Mouse (Mus musculus) midbrain, embryonic 16.5 days (tissue): ENCODE results near the gene Kcnk3. TPM values are rescaled to one million over a fixed set of nuclear protein-coding genes. Genes with fewer than 3 reads are reported as not detected.

Experiments
- microRNA-seq: library from miRNA; unstranded; fragments of <30 nt; microRNA quantifications from one replicate; pipeline ENCODE4, GENCODE M21; 2017
- polyA plus RNA-seq: library from polyadenylated mRNA; unstranded; fragments of >200 nt; fragmentation: Nextera tagmentation; extraction: Ambion mirVana; gene quantifications from 2 replicates; pipeline ENCODE4 v1.2.1, GENCODE M21; 2015

The Kcnk3 gene
- polyA plus RNA-seq, 1 experiment from 2014 or later = 6.6 TPM

Small RNA genes lying within 50 kb of the gene (microRNA-seq; reads per million reads assigned to microRNA genes)
- gene Mir5625 = not detected

Other genes starting within 250 kb of the Kcnk3 start
- gene Otof, start 126.2 kb upstream of the Kcnk3 start, polyA plus RNA-seq = 4.0 and 5.5 TPM in 2 replicates
- gene 1700001C02Rik, start 122.1 kb upstream of the Kcnk3 start, polyA plus RNA-seq = 0.71 and 2.1 TPM in 2 replicates
- gene Cib4, start 42.3 kb upstream of the Kcnk3 start, polyA plus RNA-seq = not detected in 2 replicates
- gene Slc35f6, start 59.8 kb downstream of the Kcnk3 start, polyA plus RNA-seq = 32.3 and 33.0 TPM in 2 replicates
- gene Cenpa, start 78.6 kb downstream of the Kcnk3 start, polyA plus RNA-seq = 22.6 and 30.5 TPM in 2 replicates
- 284 and 306 TPM in 2 replicates for gene Dpysl5, start 123.4 kb downstream of the Kcnk3 start, polyA plus RNA-seq
- 162 and 172 TPM in 2 replicates for gene Mapre3, start 226.5 kb downstream of the Kcnk3 start, polyA plus RNA-seq